Mouse (Mus musculus): ENCODE measurements around the gene Cit.

The Cit gene

GRCm38 (mm10) chr5:116014237-116014636 is 169.2 kb downstream of the Cit start:
- DNase-seq = no peak

GRCm38 (mm10) chr5:116016542-116016941 is 171.5 kb downstream of the Cit start:
- no peak for DNase-seq

DNA sequence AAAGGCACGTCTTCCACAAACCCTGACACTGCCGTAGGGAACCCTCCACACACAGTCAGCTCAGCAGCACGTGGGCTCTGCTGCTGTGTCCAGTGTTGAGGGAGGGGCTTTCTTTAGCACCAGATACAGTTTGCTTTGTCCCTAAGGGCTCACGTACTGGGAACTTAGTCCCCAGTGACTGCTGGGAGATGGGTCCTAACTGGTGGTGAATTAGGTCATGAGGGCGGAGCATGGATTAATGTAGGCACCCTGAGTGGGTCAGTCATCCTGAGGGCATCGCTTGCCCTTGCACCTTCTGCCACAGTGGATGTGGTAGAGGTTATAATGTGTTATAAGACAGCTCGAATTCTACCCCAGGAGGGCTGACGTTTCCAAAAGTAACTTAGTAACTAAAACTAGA is 172.3 kb downstream of the Cit start:
- no peak for DNase-seq

DNA sequence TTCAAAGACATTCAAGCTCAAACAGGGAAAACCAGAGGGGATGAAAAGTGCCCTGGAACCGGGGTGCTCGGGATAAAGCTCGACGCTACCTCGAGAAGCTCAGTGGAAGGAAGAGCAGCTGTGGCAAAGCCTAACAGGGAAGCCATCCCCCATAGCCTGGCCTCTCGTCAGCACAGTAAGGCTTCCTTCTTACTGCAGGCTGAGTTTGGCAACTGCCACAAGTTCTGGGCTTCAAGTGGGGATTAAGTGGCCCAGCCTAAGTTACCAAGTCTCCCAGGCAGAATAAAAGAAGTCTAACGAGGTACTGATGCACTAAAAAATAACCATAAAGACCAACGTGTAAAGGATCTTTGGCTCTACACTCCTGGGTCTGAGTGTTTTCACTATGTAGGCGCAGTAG is 173.1 kb downstream of the Cit start:
- DNase-seq = no peak

- DNase-seq = no peak
Observed at GRCm38 (mm10) chr5:116018784-116019183, 173.7 kb downstream of the Cit start.

- DNase-seq = no peak
Observed at GRCm38 (mm10) chr5:116019371-116019770, 174.3 kb downstream of the Cit start.

- DNase-seq = no peak
Observed at GRCm38 (mm10) chr5:116021552-116021951, 176.5 kb downstream of the Cit start.

GRCm38 (mm10) chr5:116022131-116022530 is 177.1 kb downstream of the Cit start:
- no peak for DNase-seq

DNA sequence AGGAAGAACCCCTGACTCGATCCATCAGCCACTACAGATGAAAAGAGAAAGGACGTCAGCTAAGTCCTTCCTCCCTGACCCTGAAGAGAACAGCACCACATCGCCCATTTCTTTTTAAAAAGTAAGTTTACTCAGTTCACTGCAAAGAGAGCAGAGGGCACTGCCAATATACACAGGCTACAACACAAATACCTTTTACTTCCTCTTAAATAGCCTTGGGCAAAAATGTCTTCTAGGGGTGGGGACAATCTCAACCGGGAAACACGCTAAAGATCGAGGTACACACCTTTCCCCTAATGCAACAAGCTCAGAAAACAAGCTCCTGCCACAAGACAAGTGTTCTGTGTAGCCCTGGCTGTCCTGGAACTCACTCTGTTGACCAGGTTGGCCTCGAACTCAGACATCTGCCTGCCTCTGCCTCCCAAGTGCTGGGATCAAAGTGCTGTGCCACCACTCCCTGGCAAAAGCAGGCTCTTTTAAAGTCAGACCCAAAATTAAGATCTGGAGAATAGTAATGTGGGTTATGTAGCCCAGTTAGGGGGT is 177.7 kb downstream of the Cit start:
- DNase-seq = no peak

DNA sequence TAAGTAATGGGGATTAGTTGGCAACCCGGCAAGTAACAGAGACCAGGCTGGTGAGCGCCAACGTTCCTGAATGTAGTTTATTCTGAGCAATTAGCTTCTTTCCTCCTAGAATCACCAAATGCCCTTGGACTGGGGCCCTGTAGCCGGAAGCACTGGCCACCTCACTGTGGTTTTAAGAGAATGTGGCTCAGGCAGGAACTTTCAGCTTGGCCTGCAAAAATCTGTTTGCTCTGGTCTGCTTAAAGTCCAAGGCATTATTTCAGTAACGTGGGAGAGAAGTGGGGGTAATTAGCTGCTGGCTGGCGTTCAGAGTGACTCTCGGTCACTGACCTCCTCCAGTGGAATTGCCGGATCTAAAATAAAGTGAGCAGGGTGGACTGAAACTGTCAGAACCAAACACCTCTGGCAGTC is 178.2 kb downstream of the Cit start:
- DNase-seq = peak; percentile 21

DNA sequence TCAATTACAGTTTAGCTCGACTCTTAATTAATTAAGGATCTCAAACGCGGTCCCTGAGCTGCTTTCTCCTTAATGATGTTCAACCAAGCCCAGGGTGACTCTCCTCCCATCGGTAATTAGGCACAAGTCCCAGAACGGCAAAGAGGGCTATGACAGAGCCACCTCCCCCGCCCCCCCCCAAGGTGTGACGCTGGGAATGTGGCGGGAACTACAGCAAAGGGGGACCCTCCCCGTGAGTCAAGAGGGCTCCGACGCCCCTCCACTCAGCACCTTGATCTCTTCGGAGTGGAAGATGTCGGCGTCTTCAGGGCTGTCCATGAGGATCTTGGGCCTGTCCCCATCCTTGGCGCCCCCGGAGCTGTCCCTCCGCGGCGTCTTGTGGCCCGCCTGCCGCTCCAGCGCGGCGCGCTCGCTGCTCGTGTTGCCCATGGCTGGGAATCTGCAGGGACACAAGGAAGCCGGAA is 178.8 kb downstream of the Cit start:
- DNase-seq = no peak

DNA sequence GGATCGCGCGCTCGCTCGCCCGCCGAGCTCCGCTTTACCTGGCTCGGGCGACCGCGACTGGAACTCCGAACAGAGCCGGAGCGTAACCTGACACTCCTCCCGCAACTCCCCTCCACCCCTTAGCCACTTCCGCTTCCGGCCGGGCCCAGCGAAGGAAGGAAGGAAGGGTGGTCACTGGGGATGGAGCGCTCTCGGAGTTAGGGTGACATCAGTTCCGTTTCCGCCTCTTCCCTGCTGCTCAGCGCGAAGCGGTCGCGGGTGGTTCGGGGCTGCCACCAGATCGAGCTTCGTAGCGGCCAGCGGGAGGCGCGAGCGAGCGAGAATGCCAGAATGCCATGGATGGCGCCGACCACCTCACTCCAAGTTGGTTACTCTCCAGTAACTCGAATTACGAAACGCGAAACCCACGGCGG is 179.3 kb downstream of the Cit start, which contains the start of gene Prkab1:
Prkab1 (minus strand) TSS at position 182 of the 413 bp plus-strand sequence.
- DNase-seq = peak; percentile 92

DNA sequence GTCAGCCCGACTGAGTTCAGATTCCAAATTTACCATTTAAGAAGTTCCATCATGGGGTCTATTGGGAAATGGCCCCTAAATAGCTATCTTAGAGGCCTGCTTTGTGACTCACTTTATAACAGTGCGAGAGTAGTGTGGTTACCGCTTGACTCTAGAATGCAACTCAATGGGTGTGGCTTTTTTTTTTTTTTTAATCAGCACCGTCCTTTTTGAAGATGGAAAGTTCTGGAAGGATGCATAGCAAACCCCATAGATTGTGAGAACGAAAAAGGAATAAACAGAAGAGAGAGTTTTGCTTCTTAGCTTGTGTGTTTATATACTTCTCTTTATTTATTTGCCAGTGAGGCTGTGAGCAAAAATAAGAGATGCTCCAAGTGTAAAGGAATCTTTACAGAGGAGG is 181.0 kb downstream of the Cit start:
- DNase-seq = no peak

GRCm38 (mm10) chr5:116026561-116026960 is 181.5 kb downstream of the Cit start:
- no peak for DNase-seq

GRCm38 (mm10) chr5:116029071-116029470 is 184.0 kb downstream of the Cit start:
- DNase-seq = no peak

DNA sequence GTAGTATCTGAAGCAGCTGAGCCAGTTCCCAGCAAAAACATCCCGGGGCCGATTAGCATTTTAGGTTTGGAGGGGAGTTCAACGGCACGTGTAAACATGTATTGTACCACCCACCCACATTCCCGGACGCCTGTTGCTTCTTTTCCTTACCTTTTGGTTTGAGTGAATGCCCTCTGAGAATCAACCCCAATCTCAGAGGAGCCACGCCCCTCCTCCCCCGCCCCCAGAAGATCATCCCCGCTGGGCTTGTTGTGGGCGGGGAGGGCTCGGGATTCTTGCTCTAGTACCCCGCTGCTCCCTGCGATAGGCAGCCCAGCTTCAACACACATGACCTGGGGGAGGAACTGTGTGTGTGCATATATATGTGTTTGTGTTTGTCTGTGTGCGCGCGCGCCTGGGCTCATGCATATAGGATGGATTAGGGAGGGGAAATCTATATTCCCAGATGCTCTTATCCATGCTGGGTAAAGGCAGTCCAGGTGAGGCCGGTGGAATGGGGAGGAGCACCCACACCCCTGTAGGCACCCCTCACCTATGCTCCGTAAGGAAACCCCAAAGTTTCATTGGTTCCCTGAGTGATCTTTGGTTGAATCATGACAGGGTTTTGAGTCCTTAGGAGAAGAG is 185.6 kb downstream of the Cit start:
- DNase-seq = no peak

GRCm38 (mm10) chr5:116031190-116031577 is 186.1 kb downstream of the Cit start:
- peak; percentile 79 for DNase-seq

DNA sequence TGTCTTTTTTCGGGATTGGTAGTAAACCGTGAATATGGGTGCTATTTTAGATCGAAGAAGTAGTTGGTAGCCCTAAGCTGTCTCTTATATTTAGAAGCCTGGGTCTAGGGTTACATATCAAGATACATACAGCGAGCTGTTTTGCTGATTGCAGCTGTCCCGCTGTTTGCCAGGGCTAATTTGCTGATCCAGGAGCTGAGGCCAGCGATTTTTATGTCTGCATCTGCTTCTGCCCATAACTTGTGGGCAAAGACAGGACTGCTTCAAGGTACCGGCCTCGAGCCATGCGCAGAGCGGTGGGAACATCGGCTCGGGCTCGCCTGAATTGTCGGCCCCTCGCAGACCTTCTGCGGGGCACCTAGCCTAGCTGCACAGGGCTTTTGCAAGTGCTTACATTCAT is 191.4 kb downstream of the Cit start:
- no peak for DNase-seq

DNA sequence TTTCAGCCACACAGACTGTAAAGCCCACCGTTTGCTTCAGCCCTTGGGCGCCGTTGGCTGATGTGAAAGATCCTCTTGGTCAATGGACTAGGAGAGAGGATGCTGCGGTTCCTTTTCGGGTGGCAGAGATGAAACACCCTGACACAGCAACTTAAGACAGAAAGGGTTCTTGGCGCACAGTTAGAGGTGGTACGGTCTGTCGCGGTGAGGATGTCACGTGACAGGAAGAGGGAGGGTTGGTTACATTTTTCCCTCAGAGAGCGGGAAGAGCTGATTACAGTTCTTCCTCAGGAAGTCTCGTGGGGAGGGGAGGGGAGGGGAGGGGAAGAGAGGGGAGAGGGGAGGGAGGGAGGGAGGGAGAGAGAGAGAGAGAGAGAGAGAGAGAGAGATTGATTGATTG is 192.7 kb downstream of the Cit start:
- DNase-seq = no peak

DNA sequence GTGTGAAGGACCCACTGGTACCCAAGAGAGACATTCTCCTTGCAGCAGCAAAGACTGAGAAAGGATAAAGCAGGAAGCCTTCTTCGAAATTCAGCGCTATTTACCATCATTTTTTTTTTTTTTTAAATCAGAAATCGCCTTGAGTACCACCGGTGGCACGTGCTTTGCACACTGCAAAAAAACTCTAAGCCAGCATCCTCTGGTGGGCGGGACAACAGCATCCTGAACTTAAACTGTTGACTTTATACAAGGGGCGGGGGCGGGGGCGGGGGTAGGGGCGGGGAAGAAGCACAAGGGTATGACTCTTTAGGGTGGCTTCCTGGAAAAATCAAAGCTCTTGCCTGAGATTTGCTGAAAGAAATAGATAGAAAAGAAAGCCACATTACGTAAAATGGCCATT is 194.6 kb downstream of the Cit start:
- DNase-seq = no peak

DNA sequence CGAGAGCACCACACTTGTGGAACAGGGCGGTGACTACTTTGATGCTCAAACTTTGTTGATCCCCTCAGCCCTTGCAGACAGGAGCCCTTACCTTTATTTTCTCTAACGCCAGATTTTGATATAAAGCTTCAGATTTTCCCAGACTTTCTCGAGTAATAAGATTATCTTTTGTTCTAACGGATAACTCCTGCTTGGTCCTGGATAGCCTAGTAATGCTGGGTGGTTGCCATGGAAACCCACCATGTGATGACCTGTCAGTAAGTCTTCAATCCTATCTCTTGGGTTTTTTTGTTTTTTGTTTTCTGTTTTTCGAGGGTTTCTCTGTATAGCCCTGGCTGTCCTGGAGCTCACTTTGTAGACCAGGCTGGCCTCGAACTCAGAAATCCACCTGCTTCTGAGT is 197.2 kb downstream of the Cit start:
- no peak for DNase-seq

GRCm38 (mm10) chr5:116045581-116045980 is 200.5 kb downstream of the Cit start:
- DNase-seq = no peak

GRCm38 (mm10) chr5:116046246-116046645 is 201.2 kb downstream of the Cit start:
- DNase-seq = no peak

DNA sequence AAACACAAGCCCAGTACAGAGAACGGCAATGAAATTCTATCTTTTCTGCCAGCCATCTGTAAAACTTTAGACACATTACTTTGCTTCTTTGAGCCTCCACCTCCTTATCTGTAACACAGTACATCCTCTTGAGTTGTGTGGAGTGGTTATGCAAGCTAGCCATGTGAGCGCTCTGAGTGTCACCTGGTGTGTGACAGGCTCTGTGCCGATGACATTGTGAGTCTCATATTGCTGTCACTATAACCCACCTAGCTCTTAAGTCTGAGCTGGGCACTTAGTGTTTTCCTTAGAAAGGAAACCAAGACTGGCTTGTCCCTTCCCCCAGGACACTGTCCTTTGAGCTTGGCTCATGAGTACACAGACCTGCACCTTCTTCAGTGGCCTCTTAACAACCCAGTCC is 203.2 kb downstream of the Cit start:
- no peak for DNase-seq

DNA sequence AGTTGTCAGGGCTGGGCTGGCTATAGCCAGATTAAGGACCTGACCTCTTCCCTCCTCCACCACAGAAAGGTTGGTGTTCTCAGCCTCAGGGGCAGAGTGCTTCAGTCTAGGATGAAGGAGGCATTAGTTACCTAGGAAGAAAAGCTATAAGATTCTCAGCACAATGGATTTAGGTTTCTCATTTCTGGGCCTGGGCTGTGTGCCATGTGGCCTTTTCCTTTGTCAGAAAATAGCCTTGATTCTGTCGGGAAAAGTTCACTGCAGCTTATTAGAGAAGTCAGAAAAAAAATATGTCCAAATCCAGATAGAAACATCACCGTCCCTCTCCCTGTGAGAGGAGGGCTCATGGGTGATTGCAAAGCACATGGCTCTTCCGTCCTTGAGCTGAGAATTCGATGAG is 204.7 kb downstream of the Cit start:
- no peak for DNase-seq

All from right cerebral cortex, postnatal 14 days (tissue).